Mouse (Mus musculus): ENCODE results near the gene Efcab5.
"Not testable (repeated sequence)": the region's sequence is repeated elsewhere in the genome, so short reads cannot be mapped to it uniquely, and the experiment has no call there.

The Efcab5 gene

DNA sequence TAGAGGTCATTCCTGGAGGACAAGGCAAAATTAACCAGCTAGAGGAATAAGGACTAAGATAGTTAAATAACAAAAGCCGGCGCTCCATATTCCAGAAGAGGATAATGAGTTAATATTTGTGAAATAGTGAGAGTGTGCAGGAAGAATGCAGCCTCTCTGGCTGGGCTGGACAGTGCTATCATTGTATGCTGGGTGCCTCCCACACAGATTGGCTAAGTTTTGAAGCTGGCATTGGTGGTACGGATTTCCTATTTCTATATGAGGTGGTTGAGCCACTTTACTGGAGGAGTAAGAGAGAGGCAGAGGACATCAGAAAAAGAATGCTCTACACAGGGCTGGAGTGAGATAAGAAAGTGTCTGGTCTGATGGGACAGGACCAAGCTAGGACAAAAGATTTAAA, 9.0 kb downstream of the Efcab5 start:
- in situ Hi-C loops (cut with MseI, MboI), result no loop called here

DNA sequence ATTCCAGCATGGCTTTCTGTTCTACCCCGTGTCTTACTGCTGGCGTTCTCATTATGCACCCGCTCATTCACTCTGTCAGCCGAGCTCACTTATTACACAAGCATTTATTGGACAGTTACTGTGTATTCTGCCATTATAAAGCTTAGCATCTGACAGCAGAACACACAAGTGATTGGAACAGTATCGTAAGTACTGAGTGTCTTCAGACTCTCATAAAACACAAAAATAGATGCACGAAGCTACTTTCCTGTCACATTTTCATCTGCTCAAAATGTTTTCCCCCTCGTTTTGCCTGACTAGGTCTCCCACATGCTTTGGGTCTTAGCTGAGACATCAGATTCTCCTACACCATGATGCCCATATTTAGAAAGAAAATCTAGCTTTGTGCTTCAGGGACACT, 14.2 kb downstream of the Efcab5 start:
- in situ Hi-C loops (cut with MseI, MboI), result no loop called here

GRCm38 (mm10) chr11:77173731-77174130, 15.0 kb downstream of the Efcab5 start:
- in situ Hi-C loops (cut with MseI, MboI), result no loop called here

DNA sequence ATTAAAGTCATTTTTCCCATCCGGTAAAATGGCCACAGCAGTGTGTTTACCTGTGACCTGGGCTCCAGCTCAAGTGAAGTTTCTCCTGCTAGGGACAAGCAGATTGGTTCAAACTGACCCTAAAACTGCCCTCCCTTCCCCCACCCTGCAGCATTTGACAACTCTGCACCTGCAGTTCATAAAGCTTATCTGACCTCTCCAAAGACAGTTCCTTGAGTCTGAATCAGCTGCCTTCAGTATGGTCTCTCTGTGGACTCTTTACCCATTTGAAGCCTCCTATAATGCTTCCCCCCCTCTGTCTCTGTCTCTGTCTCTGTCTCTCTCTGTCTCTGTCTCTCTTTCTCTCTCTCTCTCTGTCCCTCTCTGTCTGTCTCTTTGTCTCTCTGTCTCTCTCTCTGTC, 28.0 kb downstream of the Efcab5 start:
- in situ Hi-C loops (cut with MseI, MboI), result no loop called here

GRCm38 (mm10) chr11:77160341-77160740, 28.4 kb downstream of the Efcab5 start:
- in situ Hi-C loops (cut with MseI, MboI), result no loop called here

DNA sequence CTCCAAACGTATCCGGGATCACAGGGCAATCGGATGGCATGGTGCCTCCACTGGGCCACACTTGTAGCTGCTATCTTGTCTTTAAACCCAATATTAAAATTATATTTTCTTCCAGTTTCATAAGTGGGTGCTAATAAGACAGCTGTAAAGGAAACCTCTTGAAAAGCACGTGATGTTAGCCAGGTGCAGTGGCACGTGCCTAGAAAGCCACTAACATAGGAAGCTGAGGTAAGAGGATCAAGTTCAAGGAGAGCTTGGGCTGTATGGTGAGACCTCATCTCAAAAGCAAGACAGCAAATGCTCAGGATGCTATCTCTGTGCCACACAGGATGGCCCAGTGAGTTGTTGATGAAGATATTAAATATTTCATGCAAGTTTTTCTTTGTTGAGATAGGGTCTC, 34.6 kb downstream of the Efcab5 start:
- in situ Hi-C loops (cut with MseI, MboI), result no loop called here

- in situ Hi-C loops (cut with MseI, MboI), result no loop called here
These were observed 38.0 kb downstream of the Efcab5 start for GRCm38 (mm10) chr11:77150806-77151205.

- in situ Hi-C loops (cut with MseI, MboI), result not testable (repeated sequence)
These were observed 38.8 kb downstream of the Efcab5 start for GRCm38 (mm10) chr11:77149783-77150630.

DNA sequence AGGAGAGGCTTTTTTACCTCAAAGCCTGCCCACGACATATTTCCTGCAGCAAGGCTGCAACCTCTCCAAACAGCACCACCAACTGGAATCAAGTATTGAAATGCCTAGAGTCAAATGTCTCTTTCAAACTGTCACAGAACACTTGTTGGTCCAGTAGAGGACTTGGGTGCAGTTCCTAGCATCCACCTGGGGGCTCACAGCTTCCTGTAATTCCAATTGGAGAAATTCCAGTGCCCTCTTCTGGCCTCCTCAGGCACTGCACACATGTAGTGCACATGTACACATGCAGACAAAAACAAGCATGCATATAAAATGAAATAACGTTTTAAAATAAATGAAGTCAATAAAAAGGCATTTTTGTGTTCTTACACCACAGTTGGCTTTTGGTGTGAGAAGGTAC, 40.0 kb downstream of the Efcab5 start:
- in situ Hi-C loops (cut with MseI, MboI), result no loop called here

GRCm38 (mm10) chr11:77147753-77148152, 41.0 kb downstream of the Efcab5 start:
- in situ Hi-C loops (cut with MseI, MboI), result no loop called here

DNA sequence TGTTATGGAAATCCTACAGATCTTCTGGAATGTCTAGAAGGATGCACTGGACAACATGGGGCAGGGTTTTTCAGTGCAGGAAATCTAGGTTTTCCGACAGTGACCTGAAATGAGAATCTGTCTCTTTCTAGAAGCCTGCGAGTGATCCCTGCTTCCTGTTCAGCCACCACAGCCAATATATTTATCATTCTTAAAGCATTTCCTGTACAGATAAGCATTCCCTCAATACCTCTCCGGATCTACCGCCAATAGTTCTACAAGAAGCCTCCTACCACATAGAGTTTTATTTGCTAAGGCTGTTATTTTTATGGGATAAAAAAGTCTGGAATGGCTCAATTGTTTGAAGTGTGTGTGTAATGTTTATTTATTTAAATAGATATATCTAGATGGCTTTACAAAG, 43.3 kb downstream of the Efcab5 start:
- in situ Hi-C loops (cut with MseI, MboI), result no loop called here

DNA sequence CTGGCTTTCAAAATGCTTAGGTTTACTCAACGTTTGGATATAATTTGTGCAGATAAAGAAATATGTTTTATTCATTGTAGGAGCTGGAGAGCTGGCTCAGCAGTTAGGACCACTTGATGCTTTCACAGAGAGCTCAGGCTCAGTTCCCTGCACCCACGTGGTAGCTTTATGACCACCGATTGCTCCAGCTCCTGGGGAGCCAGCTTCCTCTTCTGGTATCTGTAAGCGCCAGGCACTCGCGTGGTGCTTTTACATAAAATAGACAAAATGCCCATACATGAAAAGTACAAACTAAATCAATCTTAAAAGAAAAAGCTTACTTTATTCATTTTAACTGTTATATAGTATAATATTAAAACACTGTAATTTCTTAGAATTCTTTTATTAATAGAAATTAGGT, 46.8 kb downstream of the Efcab5 start:
- in situ Hi-C loops (cut with MseI, MboI), result no loop called here

GRCm38 (mm10) chr11:77139976-77140375, 48.8 kb downstream of the Efcab5 start:
- in situ Hi-C loops (cut with MseI, MboI), result no loop called here

GRCm38 (mm10) chr11:77133450-77133849, 55.3 kb downstream of the Efcab5 start:
- in situ Hi-C loops (cut with MseI, MboI), result no loop called here

DNA sequence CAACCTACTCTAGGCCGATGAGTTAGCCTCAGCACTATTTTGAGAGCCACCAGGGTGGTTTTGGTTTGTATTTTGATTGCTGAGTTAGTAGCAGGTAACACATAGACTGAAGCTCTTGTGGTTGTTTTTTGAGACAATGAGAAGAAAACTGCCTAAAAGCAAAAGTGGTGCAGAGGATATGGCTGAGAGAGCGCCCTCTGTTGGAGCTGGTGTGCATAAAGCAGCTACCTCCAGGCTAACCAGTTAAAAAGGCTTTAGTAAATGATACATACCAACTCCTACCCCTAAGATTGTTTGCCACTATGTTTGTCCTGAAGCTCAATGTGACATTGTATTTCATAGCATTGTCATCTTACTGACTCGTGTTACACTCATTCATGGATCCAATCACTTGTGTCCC, 56.2 kb downstream of the Efcab5 start:
- in situ Hi-C loops (cut with MseI, MboI), result no loop called here

DNA sequence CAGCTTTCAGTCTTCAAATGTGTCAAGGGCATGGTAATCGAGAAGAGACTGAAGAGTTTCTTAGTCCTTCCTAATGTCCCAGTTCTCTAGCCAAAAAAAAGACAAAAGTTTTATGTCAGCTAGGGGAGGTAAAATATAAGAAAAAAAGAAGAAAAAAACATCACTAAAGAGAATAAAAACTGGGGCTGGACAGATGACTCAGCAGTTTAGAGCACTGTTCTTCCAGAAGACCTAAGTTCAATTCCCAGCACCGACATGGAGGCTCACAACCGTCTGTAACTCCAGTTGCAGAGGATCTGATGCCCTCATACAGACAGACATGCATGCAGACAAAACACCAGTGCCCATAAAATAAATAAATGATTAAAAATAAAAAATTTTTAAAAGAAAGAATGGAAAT, 60.2 kb downstream of the Efcab5 start:
- in situ Hi-C loops (cut with MseI, MboI), result no loop called here

DNA sequence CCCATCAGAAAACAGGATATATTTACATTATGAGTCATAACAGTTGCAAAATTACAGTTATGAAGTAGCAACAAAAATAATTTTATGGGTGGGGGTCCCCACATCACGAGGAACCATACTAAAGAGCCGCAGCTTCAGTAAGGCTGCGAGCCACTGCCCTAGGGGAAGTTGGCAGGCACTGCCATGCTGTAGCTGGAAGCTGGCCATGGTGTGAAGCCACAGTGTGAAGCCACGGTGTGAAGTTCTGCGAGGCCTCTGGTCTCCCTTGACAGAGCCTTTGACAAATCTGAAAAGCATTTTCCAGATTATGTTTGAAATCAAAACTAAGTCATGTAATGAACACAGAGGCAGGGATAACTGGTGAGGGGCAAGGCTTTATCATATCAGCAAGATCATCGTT, 77.6 kb downstream of the Efcab5 start:
- in situ Hi-C loops (cut with MseI, MboI), result no loop called here

DNA sequence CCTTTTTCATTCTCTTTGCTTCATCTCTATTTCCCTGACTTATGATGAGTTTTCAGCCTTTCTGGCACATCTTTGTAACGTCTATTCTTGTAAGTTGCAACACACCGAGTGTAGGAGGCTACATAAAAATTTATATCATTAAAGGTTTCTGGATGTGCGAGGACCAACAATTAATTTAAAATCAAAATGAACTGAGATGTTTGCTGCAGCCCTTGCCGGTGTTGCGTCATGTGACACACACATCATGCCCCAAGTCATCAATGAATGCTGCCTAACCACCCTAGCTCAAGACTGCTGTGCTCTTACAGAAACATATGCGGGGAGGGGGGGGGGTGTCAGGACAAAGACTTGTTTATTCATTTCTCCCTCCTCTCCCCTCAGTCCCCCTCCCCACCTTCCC, 80.3 kb downstream of the Efcab5 start:
- in situ Hi-C loops (cut with MseI, MboI), result no loop called here

- in situ Hi-C loops (cut with MseI, MboI), result not testable (repeated sequence)
These were observed 80.9 kb downstream of the Efcab5 start for GRCm38 (mm10) chr11:77107872-77108271.

DNA sequence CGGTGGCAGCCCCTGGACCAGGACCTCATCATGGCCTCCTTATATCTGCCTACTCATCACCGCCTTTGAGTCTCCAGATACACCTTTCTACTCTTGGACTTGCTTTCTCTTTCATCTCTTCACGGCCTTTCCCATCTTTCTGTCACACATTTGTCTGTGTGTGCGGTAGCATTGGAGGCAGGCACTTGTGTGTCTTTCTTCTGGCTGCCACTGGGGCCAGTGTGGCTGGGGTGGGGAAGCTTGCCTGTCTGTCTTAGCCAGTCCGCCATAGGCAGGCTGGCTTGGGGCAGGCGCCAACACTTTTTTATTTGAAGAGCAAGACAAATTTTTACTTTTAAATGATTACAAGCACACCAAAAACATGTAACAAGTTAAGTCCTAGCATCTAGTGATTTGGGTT, 81.8 kb downstream of the Efcab5 start:
- in situ Hi-C loops (cut with MseI, MboI), result no loop called here

DNA sequence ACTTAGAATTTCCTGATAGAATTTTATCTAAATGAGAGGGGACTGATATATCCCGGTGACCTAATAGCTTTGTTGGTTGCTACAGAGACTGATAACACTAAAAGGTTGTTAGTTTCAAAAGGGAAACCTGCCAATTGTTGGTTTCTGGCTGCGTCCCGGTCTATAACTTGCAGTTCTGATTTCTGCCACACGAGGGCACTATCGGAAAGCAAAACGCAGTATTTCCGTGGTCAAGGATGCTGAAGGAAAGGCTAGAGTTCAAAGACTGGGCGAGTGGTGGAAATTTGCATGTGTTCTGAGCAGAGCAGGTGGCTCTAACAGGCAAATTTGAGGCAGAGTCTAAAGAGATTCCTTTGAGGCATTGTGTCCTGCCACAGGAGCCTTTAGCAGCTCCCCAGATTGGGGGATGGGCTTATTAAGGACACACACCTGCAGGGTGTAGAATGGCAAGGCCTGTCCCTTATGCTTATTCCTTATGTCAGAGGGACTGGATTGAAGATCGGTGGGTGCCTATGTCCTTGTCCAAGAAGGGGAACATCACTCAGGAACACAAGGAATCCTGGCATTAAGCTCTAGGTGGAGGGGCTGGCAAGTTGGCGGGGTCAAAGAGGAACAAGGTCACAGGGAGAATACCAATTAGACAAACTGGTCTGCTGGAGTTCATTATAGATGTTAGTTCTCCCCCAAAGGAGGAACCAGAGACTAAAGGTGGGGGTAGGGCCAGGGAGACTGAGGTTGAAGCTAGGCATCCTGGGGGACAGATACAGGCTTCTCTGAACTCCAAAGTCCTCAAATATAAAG, 88.4 kb downstream of the Efcab5 start:
- in situ Hi-C loops (cut with MseI, MboI), result loop anchor here in 1 of 2 experiments (5.0 kb wide), 1 partner anchor 207 kb away; no protein-coding TSS in a partner anchor

GRCm38 (mm10) chr11:77098332-77098972, 90.3 kb downstream of the Efcab5 start:
- in situ Hi-C loops (cut with MseI, MboI), result no loop called here
